Mouse (Mus musculus) hindbrain, embryonic 14.5 days (tissue): ENCODE measurements around the gene Ddx11. TPM values are rescaled to one million over a fixed set of nuclear protein-coding genes. Genes with fewer than 3 reads are reported as not detected.
A peak's percentile ranks its signal among the peaks of the same experiment; 100 is the strongest.

Experiments used
- ATAC-seq: fragments of 200-750 bp; cut with Nextera tagmentation; 2 replicates; pipeline ENCODE4 v1.8.0; 2017; ENCODE audit warnings: moderate number of reproducible peaks, mild to moderate bottlenecking, moderate TSS enrichment, moderate library complexity; ENCODE audit not compliant: low FRiP score
- DNase-seq: peaks from one replicate; pipeline ENCODE4 v3.0.0-alpha.2; 2015; ENCODE audit warnings: low spot score
- H3K27ac ChIP-seq: fragments of 300-500 bp; sonication (generic); 2 replicates; pipeline ENCODE4 v1.5.1; 2014; ENCODE audit warnings: mild to moderate bottlenecking, moderate library complexity
- H3K27me3 ChIP-seq: fragments of 300-500 bp; sonication (generic); 2 replicates; pipeline ENCODE4 v1.6.1; 2014; ENCODE audit warnings: mild to moderate bottlenecking, low read length, mixed read lengths; ENCODE audit not compliant: control insufficient read depth, insufficient read depth
- H3K36me3 ChIP-seq: fragments of 300-500 bp; sonication (generic); replicated peaks from 2 replicates; pipeline ENCODE4 v1.6.1; 2014; ENCODE audit not compliant: control insufficient read depth, insufficient read depth
- H3K4me1 ChIP-seq: fragments of 300-500 bp; sonication (generic); replicated peaks from 2 replicates; pipeline ENCODE4 v1.6.1; 2014; ENCODE audit warnings: antibody characterized with exemption, low read length, mixed read lengths; ENCODE audit not compliant: control insufficient read depth, insufficient read depth
- H3K4me2 ChIP-seq: fragments of 300-500 bp; sonication (generic); replicated peaks from 2 replicates; pipeline ENCODE4 v1.6.1; 2014; ENCODE audit warnings: mild to moderate bottlenecking, moderate library complexity
- H3K4me3 ChIP-seq: fragments of 300-500 bp; sonication (generic); replicated peaks from 2 replicates; pipeline ENCODE4 v1.5.1; 2014; ENCODE audit warnings: mild to moderate bottlenecking, low read length
- H3K9ac ChIP-seq: fragments of 300-500 bp; sonication (generic); 2 replicates; pipeline ENCODE4 v1.6.1; 2014
- H3K9me3 ChIP-seq: fragments of 300-500 bp; sonication (generic); 2 replicates; pipeline ENCODE4 v1.6.1; 2016; ENCODE audit warnings: low read length; ENCODE audit not compliant: control insufficient read depth
- WGBS: fragments of 180-500 bp; shearing (Covaris S2); extraction: QIAGEN DNeasy Blood & Tissue Kit; methylation state at CpG from one replicate; pipeline ENCODE4 v1.1.7; 2014; 5-methylcytosine and 5-hydroxymethylcytosine counted together
- polyA plus RNA-seq: library from polyadenylated mRNA; unstranded; fragments of >200 nt; fragmentation: Nextera tagmentation; extraction: Ambion mirVana; gene quantifications from 2 replicates; pipeline ENCODE4 v1.2.1, GENCODE M21; 2014

Ddx11 gene
- polyA plus RNA-seq, 1 experiment from 2014 or later, result 4.1 TPM

DNA sequence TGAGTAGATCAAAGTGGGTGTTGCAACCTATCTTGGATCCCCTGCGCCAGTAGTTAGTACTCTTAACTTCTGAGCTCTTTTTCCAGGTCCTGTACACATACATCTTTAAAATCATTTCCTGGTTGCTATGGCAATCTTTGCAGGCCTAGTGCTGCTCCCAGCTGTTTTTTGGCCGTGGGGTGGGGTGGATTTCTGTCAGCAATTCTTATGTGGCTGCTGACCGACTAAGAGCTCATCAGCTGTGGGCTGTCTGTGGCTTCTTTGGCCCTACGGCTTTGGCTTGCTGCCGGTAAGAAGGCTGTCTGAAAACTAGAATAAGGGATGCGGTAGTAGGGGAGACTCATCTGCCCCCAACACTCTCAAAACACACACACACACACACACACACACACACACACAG, 12.6 kb upstream of the Ddx11 start:
- H3K9ac ChIP-seq, result peak overlapping the region; percentile 82
- peak overlapping the region; percentile 70 for H3K4me2 ChIP-seq
- 58% methylated on average over 6 of the region's 6 CpGs for WGBS
- H3K4me1 ChIP-seq, result peaks cover 13% of the 10 kb centered on the region
- peak overlapping the region; percentile 88 for H3K4me3 ChIP-seq
- H3K36me3 ChIP-seq, result peaks cover 22% of the 10 kb centered on the region
- H3K9me3 ChIP-seq, result no peaks in the 10 kb centered on the region
- 0 out of 2 replicates have a peak overlapping the region, but pooled peaks have one; percentile 45 for H3K27ac ChIP-seq
- H3K27me3 ChIP-seq, result no peaks in the 10 kb centered on the region
- ATAC-seq (no peak), DNase-seq (no peak)

- no peaks in the 10 kb centered on the region for H3K27me3 ChIP-seq
- no peaks in the 10 kb centered on the region for H3K9me3 ChIP-seq
- peaks cover 29% of the 10 kb centered on the region for H3K36me3 ChIP-seq
- H3K27ac ChIP-seq, result peak within 1 kb of the TSS; percentile 69
- H3K9ac ChIP-seq, result peak within 1 kb of the TSS; percentile 82
- peak within 1 kb of the TSS; percentile 88 for H3K4me3 ChIP-seq
- WGBS, result under 1% methylated on average over 38 of the region's 41 CpGs
- peak within 1 kb of the TSS; percentile 70 for H3K4me2 ChIP-seq
- ATAC-seq (peak; percentile 98), DNase-seq (peak; percentile 87)
- peaks cover 13% of the 10 kb centered on the region for H3K4me1 ChIP-seq
Measured at GRCm38 (mm10) chr17:66111402-66111959, 11.8 kb upstream of the Ddx11 start, which contains the start of gene Washc1. Washc1 (plus strand) TSS chr17:66111545.

- H3K4me2 ChIP-seq, result peak overlapping the region; percentile 70
- WGBS, result 48% methylated on average over 4 of the region's 4 CpGs
- DNase-seq (no peak), ATAC-seq (no peak)
- peaks cover 13% of the 10 kb centered on the region for H3K4me1 ChIP-seq
- peak overlapping the region; percentile 82 for H3K9ac ChIP-seq
- peak overlapping the region; percentile 88 for H3K4me3 ChIP-seq
- no peak overlapping the region for H3K27ac ChIP-seq
- peaks cover 36% of the 10 kb centered on the region for H3K36me3 ChIP-seq
- no peaks in the 10 kb centered on the region for H3K27me3 ChIP-seq
- H3K9me3 ChIP-seq, result no peaks in the 10 kb centered on the region
Measured at GRCm38 (mm10) chr17:66112166-66112565, 11.2 kb upstream of the Ddx11 start.

GRCm38 (mm10) chr17:66118991-66119390, 4.3 kb upstream of the Ddx11 start:
- Histone ChIP-seq H3K9ac (no peak overlapping the region), H3K4me1 (peaks cover 5% of the 10 kb centered on the region), H3K27me3 (no peaks in the 10 kb centered on the region), H3K27ac (no peak overlapping the region), H3K9me3 (no peaks in the 10 kb centered on the region), H3K4me2 (no peak overlapping the region), H3K4me3 (no peak overlapping the region), H3K36me3 (peaks cover 61% of the 10 kb centered on the region)
- WGBS, result 90% methylated on average over 8 of the region's 8 CpGs
- ATAC-seq, result no peak
- no peak for DNase-seq

DNA sequence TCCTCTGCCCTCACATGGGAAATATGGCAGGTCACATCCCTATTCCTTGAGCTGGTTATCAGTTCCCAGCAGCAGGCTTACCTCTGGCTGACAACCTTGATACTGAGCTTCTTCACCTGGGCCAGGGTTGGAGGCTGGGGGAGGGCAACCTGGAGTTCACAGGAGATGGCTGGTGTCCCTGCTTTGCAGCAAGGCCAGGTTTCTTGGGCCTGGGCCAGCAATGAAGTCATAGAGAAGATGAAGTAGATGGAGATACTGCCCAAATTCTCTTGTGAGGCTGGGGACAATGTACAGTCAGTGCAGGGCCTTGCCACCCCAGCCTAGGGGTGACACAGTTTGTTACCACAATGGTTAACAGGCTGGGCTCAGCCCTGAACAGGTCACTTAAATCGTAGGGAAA, 2.6 kb upstream of the Ddx11 start:
- no peaks in the 10 kb centered on the region for H3K27me3 ChIP-seq
- peaks cover 43% of the 10 kb centered on the region for H3K36me3 ChIP-seq
- H3K27ac ChIP-seq, result no peak overlapping the region
- ATAC-seq (no peak), DNase-seq (no peak)
- H3K9ac ChIP-seq, result no peak overlapping the region
- H3K4me1 ChIP-seq, result peaks cover 5% of the 10 kb centered on the region
- 88% methylated on average over 1 of the region's 1 CpGs for WGBS
- H3K4me3 ChIP-seq, result no peak overlapping the region
- no peak overlapping the region for H3K4me2 ChIP-seq
- no peaks in the 10 kb centered on the region for H3K9me3 ChIP-seq

- Histone ChIP-seq H3K27ac (peak overlapping the region; percentile 47; the same call in 1 of the 2 replicates), H3K4me1 (peaks cover 5% of the 10 kb centered on the region), H3K27me3 (no peaks in the 10 kb centered on the region), H3K9me3 (no peaks in the 10 kb centered on the region), H3K9ac (peak overlapping the region; percentile 65), H3K36me3 (peaks cover 10% of the 10 kb centered on the region), H3K4me3 (peak overlapping the region; percentile 78), H3K4me2 (peak overlapping the region; percentile 67)
- ATAC-seq (no peak; the same call in 1 of the 2 replicates), DNase-seq (no peak)
- WGBS, result 2% methylated on average over 20 of the region's 20 CpGs
Measured at GRCm38 (mm10) chr17:66123816-66124610, 693 bp downstream of the Ddx11 start.

- no peak overlapping the region for H3K4me2 ChIP-seq
- no peaks in the 10 kb centered on the region for H3K27me3 ChIP-seq
- H3K4me3 ChIP-seq, result no peak overlapping the region
- WGBS, result 66% methylated on average over 5 of the region's 5 CpGs
- peaks cover 2% of the 10 kb centered on the region; the same call in 1 of the 2 replicates for H3K36me3 ChIP-seq
- H3K9me3 ChIP-seq, result no peaks in the 10 kb centered on the region
- no peak overlapping the region for H3K9ac ChIP-seq
- no peak overlapping the region for H3K27ac ChIP-seq
- no peak for ATAC-seq
- peaks cover 5% of the 10 kb centered on the region for H3K4me1 ChIP-seq
- no peak for DNase-seq
Measured at GRCm38 (mm10) chr17:66125211-66125610, 1.9 kb downstream of the Ddx11 start.

DNA sequence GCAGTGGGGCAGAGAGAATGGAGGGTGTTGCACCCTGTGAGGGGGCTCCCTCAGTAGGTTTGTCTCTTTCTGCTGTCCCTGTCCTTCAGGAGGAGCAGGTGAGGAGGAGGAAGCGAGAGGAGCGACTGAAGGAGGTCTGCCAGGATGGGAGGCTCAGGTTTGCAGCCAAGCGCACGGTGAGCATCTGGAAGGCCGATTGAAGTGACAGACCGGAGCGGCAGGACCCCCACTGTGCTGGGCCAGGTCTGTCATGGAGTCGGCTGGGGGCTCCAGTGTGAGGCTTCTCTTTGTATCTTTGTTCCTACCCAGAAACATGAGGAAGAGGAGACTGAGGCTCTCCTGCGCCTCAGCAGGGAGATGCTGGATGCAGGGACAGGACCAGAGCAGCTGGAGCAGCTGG, 7.1 kb downstream of the Ddx11 start:
- DNase-seq, result no peak
- WGBS, result 85% methylated on average over 9 of the region's 9 CpGs

DNA sequence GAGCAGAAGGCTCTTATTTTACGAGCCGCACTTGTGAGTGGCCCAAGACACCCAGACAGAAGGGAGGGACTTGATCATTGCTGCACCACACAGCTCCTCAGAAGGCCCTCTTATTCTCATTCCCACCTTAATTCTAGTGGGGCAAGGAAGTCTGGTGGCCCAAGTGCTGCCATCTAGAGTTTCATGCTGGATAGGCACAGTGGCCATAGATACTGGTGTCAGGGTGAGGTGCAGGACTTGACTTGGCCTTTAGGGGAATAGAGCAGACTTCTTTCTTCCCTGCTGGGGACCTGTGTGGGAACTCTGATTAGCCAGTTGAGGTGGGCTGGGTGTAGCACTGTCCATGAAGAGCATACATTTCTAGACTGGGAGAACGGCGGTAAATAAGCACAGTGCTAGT, 7.9 kb downstream of the Ddx11 start:
- ATAC-seq, result no peak
- 96% methylated on average over 4 of the region's 4 CpGs for WGBS
- peaks cover 17% of the 10 kb centered on the region for H3K36me3 ChIP-seq

More for the DNA sequence above, 7.1 kb downstream of the Ddx11 start:
- Histone ChIP-seq H3K27ac (no peak overlapping the region), H3K9me3 (no peaks in the 10 kb centered on the region), H3K9ac (no peak overlapping the region), H3K4me2 (no peak overlapping the region), H3K36me3 (peaks cover 17% of the 10 kb centered on the region), H3K4me1 (no peaks in the 10 kb centered on the region), H3K27me3 (no peaks in the 10 kb centered on the region), H3K4me3 (no peak overlapping the region)
- ATAC-seq, result no peak

More for the DNA sequence above, 7.9 kb downstream of the Ddx11 start:
- Histone ChIP-seq H3K27me3 (no peaks in the 10 kb centered on the region), H3K4me1 (no peaks in the 10 kb centered on the region), H3K4me3 (no peak overlapping the region), H3K9me3 (no peaks in the 10 kb centered on the region), H3K9ac (no peak overlapping the region), H3K4me2 (no peak overlapping the region), H3K27ac (no peak overlapping the region)
- no peak for DNase-seq
